Mouse (Mus musculus): ENCODE measurements at regions not wholly inside any gene's neighbourhood (a gene's known extent, or its start where the extent isn't known, plus 50 kb on each side); places are given as distances from the start of the nearest gene placed in this dataset.

DNA sequence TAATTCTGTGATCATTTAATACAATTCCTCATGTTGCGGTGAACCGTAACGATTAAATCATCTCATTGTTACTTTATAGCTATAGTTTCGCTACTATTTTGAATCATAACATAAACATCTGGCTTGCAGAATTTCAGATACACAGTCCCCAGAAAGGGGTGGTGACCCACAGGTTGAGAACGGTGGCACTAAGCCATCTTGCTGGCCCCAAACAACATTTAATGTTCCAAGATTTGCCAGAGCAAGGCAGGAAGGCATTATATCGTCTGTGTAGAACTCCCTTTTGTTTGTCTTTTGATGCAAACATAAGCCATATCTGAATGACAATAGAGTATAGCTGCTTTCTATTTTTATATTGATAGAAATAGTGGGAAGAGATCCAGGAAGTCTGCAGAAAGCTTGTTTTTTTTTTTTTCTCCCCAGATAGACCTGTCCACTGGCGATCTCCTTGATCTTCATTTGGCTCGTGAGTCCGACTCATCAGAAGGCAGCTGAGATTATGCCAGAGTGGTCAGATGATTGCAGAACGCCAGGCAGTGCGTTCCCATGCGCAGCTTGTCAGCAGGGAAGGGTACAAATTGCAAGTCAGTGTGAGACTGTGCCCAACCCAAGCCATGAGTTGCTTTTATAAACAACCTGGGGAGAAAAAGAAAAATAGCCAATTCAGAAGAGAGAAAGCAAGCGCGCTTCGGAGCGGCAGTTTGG is 213.9 kb downstream of the Dok5 start:
- Histone ChIP-seq H3K4me1 (ENCODE audit: control insufficient read depth, insufficient read depth, low read length) (peaks cover 6% of the 10 kb centered on the region), H3K9ac (ENCODE audit: low read depth, low read length) (no peak overlapping the region), H3K9me3 (replicated peaks; ENCODE audit: control insufficient read depth, low read length, poor library complexity, severe bottlenecking) (no peaks in the 10 kb centered on the region), H3K36me3 (ENCODE audit: control insufficient read depth, insufficient read depth, low read length) (no peaks in the 10 kb centered on the region), H3K4me3 (ENCODE audit: low read depth, low read length) (no peak overlapping the region), H3K4me2 (ENCODE audit: low read length) (peak overlapping the region; percentile 24), H3K27ac (ENCODE audit: low read length) (no peak overlapping the region), H3K27me3 (ENCODE audit: control insufficient read depth, insufficient read depth, low read depth, low read length) (no peaks in the 10 kb centered on the region)
- 50% methylated on average over 16 of the region's 16 CpGs for WGBS
- no peak for ATAC-seq

DNA sequence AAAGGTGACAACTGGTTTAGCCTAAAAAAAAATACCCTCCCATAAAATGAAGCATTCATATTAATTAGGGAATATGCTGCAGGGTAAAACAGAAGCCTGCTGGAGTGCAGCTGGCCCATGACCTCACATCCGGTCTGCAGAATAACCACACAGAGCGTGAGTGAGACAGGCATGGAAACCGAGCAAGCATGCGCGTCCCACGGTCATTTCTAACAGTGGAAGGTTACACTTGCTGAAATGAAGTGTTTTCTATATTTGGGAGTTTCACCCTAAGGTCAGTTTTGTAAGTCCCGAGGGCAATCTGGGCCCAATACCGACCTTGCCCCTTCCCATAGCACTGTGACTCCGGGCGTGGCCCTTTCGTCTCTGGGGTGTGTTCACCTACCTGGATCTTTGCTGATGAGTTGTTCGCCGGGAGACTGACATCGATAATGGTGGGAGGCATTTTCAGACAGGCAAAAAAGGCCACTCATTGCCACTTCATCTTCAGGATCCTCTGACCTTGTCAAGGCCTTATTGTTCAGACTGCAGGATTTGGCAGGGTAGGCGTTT is 214.6 kb downstream of the Dok5 start:
- no peak for ATAC-seq
- WGBS, result 79% methylated on average over 15 of the region's 15 CpGs
- peak overlapping the region; percentile 24 for H3K4me2 ChIP-seq (ENCODE audit: low read length)
- H3K9me3 ChIP-seq (replicated peaks; ENCODE audit: control insufficient read depth, low read length, poor library complexity, severe bottlenecking), result no peaks in the 10 kb centered on the region
- H3K4me3 ChIP-seq (ENCODE audit: low read depth, low read length), result no peak overlapping the region
- H3K27me3 ChIP-seq (ENCODE audit: control insufficient read depth, insufficient read depth, low read depth, low read length), result no peaks in the 10 kb centered on the region
- H3K9ac ChIP-seq (ENCODE audit: low read depth, low read length), result no peak overlapping the region
- H3K4me1 ChIP-seq (ENCODE audit: control insufficient read depth, insufficient read depth, low read length), result peaks cover 6% of the 10 kb centered on the region
- H3K27ac ChIP-seq (ENCODE audit: low read length), result no peak overlapping the region
- H3K36me3 ChIP-seq (ENCODE audit: control insufficient read depth, insufficient read depth, low read length), result no peaks in the 10 kb centered on the region

GRCm38 (mm10) chr2:170947236-170947635 is 215.6 kb downstream of the Dok5 start:
- H3K4me3 ChIP-seq (ENCODE audit: low read depth, low read length), result no peak overlapping the region
- 90% methylated on average over 8 of the region's 8 CpGs for WGBS
- H3K27ac ChIP-seq (ENCODE audit: low read length), result no peak overlapping the region
- no peak overlapping the region for H3K4me2 ChIP-seq (ENCODE audit: low read length)
- H3K36me3 ChIP-seq (ENCODE audit: control insufficient read depth, insufficient read depth, low read length), result no peaks in the 10 kb centered on the region
- H3K9me3 ChIP-seq (replicated peaks; ENCODE audit: control insufficient read depth, low read length, poor library complexity, severe bottlenecking), result no peaks in the 10 kb centered on the region
- no peak for ATAC-seq
- no peak overlapping the region for H3K9ac ChIP-seq (ENCODE audit: low read depth, low read length)
- H3K4me1 ChIP-seq (ENCODE audit: control insufficient read depth, insufficient read depth, low read length), result peaks cover 6% of the 10 kb centered on the region
- no peaks in the 10 kb centered on the region for H3K27me3 ChIP-seq (ENCODE audit: control insufficient read depth, insufficient read depth, low read depth, low read length)

GRCm38 (mm10) chr2:170954626-170955025 is 223.0 kb downstream of the Dok5 start:
- H3K4me1 ChIP-seq (ENCODE audit: control insufficient read depth, insufficient read depth, low read length), result no peaks in the 10 kb centered on the region
- no peaks in the 10 kb centered on the region for H3K27me3 ChIP-seq (ENCODE audit: control insufficient read depth, insufficient read depth, low read depth, low read length)
- ATAC-seq, result no peak
- no peaks in the 10 kb centered on the region for H3K36me3 ChIP-seq (ENCODE audit: control insufficient read depth, insufficient read depth, low read length)
- no peak overlapping the region for H3K4me3 ChIP-seq (ENCODE audit: low read depth, low read length)
- H3K9ac ChIP-seq (ENCODE audit: low read depth, low read length), result no peak overlapping the region
- no peak overlapping the region for H3K4me2 ChIP-seq (ENCODE audit: low read length)
- H3K9me3 ChIP-seq (replicated peaks; ENCODE audit: control insufficient read depth, low read length, poor library complexity, severe bottlenecking), result no peaks in the 10 kb centered on the region
- H3K27ac ChIP-seq (ENCODE audit: low read length), result no peak overlapping the region
- WGBS, result 95% methylated on average over 17 of the region's 17 CpGs

DNA sequence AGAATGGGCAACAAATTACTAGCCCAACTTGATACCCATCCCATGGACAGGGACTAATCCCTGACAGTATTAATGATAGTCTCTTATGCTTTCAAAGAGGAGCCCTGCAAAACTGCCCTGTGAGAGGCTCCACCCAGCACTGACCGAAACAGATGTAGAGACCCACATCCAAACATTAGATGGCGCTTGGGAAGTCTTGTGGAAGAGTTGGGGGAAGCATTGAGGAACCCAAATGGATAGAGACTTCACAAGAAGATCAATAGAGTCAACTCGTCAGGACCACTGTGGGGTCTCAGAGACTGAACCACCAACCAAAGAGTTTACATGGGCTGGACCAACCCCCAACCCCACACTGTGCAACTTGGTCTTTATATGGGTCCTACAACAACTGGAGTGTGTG is 225.2 kb downstream of the Dok5 start:
- Histone ChIP-seq H3K4me3 (ENCODE audit: low read depth, low read length) (no peak overlapping the region), H3K4me1 (ENCODE audit: control insufficient read depth, insufficient read depth, low read length) (no peaks in the 10 kb centered on the region), H3K9me3 (replicated peaks; ENCODE audit: control insufficient read depth, low read length, poor library complexity, severe bottlenecking) (no peaks in the 10 kb centered on the region; the same call in 1 of the 2 replicates), H3K9ac (ENCODE audit: low read depth, low read length) (no peak overlapping the region), H3K27ac (ENCODE audit: low read length) (no peak overlapping the region), H3K4me2 (ENCODE audit: low read length) (no peak overlapping the region), H3K27me3 (ENCODE audit: control insufficient read depth, insufficient read depth, low read depth, low read length) (no peaks in the 10 kb centered on the region), H3K36me3 (ENCODE audit: control insufficient read depth, insufficient read depth, low read length) (no peaks in the 10 kb centered on the region)
- no peak for ATAC-seq
- 83% methylated on average over 3 of the region's 3 CpGs for WGBS

DNA sequence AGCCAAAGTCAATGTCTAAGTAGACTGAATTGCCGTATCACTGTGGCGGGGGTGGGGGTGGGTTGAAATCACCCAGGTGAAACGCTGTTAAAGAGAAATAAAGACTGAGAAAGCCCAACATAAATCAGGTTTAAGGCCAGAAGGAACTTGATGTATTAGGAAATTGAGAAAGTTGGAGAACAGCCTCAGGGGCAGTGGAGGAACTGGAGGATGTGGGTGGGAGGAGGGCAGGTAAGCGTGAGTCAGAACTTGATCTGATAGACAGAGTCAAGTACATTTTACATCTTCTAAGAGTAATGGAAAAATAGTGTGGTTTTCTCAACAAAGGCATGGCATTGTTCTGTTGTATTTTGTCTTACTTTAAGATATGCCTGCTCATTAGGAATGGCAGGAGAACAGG is 228.8 kb downstream of the Dok5 start:
- Histone ChIP-seq H3K4me2 (ENCODE audit: low read length) (no peak overlapping the region), H3K4me3 (ENCODE audit: low read depth, low read length) (no peak overlapping the region), H3K27ac (ENCODE audit: low read length) (no peak overlapping the region), H3K36me3 (ENCODE audit: control insufficient read depth, insufficient read depth, low read length) (no peaks in the 10 kb centered on the region), H3K9ac (ENCODE audit: low read depth, low read length) (no peak overlapping the region), H3K9me3 (replicated peaks; ENCODE audit: control insufficient read depth, low read length, poor library complexity, severe bottlenecking) (no peaks in the 10 kb centered on the region; the same call in 1 of the 2 replicates), H3K4me1 (ENCODE audit: control insufficient read depth, insufficient read depth, low read length) (no peaks in the 10 kb centered on the region), H3K27me3 (ENCODE audit: control insufficient read depth, insufficient read depth, low read depth, low read length) (no peaks in the 10 kb centered on the region)
- ATAC-seq, result no peak
- 91% methylated on average over 4 of the region's 4 CpGs for WGBS

- H3K9me3 ChIP-seq (replicated peaks; ENCODE audit: control insufficient read depth, low read length, poor library complexity, severe bottlenecking), result no peaks in the 10 kb centered on the region; the same call in 1 of the 2 replicates
- 84% methylated on average over 4 of the region's 4 CpGs for WGBS
These were observed 230.9 kb downstream of the Dok5 start for GRCm38 (mm10) chr2:170962481-170962880.

DNA sequence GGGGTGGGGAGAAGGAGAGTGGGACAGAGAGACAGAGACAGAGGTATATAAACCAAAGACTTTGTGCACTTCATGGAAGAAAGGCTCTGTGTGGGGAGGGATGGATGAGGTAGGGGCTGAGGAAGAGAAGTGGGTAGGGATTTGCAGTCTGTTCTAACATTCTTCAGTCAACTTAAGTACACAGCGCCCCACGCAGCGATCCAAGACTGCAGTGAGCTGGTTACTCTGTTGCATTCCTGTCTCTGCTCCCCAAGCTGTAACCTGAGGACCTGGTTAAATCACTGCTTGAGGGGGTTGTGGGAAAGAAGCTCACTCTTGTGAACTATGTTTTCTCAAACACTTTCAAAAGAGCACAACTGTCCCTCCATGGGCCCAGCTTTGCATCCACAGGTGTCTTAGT is 237.8 kb downstream of the Dok5 start:
- H3K27ac ChIP-seq (ENCODE audit: low read length), result no peak overlapping the region
- no peak overlapping the region for H3K4me2 ChIP-seq (ENCODE audit: low read length)
- no peak for ATAC-seq
- no peaks in the 10 kb centered on the region for H3K36me3 ChIP-seq (ENCODE audit: control insufficient read depth, insufficient read depth, low read length)
- 68% methylated on average over 3 of the region's 3 CpGs for WGBS
- H3K4me3 ChIP-seq (ENCODE audit: low read depth, low read length), result no peak overlapping the region
- no peak overlapping the region for H3K9ac ChIP-seq (ENCODE audit: low read depth, low read length)
- no peaks in the 10 kb centered on the region for H3K4me1 ChIP-seq (ENCODE audit: control insufficient read depth, insufficient read depth, low read length)
- no peaks in the 10 kb centered on the region for H3K27me3 ChIP-seq (ENCODE audit: control insufficient read depth, insufficient read depth, low read depth, low read length)
- no peaks in the 10 kb centered on the region for H3K9me3 ChIP-seq (replicated peaks; ENCODE audit: control insufficient read depth, low read length, poor library complexity, severe bottlenecking)

More at GRCm38 (mm10) chr2:170962481-170962880, 230.9 kb downstream of the Dok5 start:
- Histone ChIP-seq H3K36me3 (ENCODE audit: control insufficient read depth, insufficient read depth, low read length) (no peaks in the 10 kb centered on the region), H3K4me1 (ENCODE audit: control insufficient read depth, insufficient read depth, low read length) (no peaks in the 10 kb centered on the region), H3K4me2 (ENCODE audit: low read length) (no peak overlapping the region), H3K27ac (ENCODE audit: low read length) (no peak overlapping the region), H3K9ac (ENCODE audit: low read depth, low read length) (no peak overlapping the region), H3K27me3 (ENCODE audit: control insufficient read depth, insufficient read depth, low read depth, low read length) (no peaks in the 10 kb centered on the region), H3K4me3 (ENCODE audit: low read depth, low read length) (no peak overlapping the region)
- no peak for ATAC-seq

DNA sequence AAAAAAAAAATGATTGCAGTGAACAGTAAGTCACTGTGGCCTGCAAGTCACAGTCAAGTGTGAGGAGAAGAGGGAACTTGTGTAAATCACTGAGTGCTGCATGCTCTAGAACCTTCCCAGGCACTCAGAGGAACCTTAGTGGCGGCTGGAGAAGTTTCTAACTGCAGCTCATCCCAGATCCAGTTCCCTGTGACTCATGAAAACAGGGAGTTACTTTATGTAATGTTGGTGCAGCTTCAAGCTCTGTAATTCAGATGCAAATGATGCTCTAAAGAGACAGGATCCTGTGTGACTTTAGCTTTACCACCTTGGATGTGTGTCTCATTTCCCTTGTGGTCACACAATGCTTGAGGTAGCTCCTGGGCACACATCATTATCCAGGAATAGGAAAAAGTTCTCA is 253.8 kb downstream of the Dok5 start:
- H3K36me3 ChIP-seq (ENCODE audit: control insufficient read depth, insufficient read depth, low read length), result no peaks in the 10 kb centered on the region
- no peak overlapping the region for H3K9ac ChIP-seq (ENCODE audit: low read depth, low read length)
- no peak for ATAC-seq
- no peak overlapping the region for H3K27ac ChIP-seq (ENCODE audit: low read length)
- 63% methylated on average over 1 of the region's 1 CpGs for WGBS
- H3K4me3 ChIP-seq (ENCODE audit: low read depth, low read length), result no peak overlapping the region
- H3K4me1 ChIP-seq (ENCODE audit: control insufficient read depth, insufficient read depth, low read length), result no peaks in the 10 kb centered on the region
- H3K9me3 ChIP-seq (replicated peaks; ENCODE audit: control insufficient read depth, low read length, poor library complexity, severe bottlenecking), result no peaks in the 10 kb centered on the region
- H3K4me2 ChIP-seq (ENCODE audit: low read length), result no peak overlapping the region
- H3K27me3 ChIP-seq (ENCODE audit: control insufficient read depth, insufficient read depth, low read depth, low read length), result no peaks in the 10 kb centered on the region

Data from midbrain, embryonic 16.5 days (tissue).